29 mouse cellular contexts compared by ENCODE assay signal in genomic region chr4:97986735-97987075, GRCm38 (mm10).
DNase-seq lines count a peak whose midpoint lies in the region; ATAC-seq lines count a peak whose summit lies in the region.
"Had no signal": no experiment of that assay in that cellular context is flagged by ENCODE, and none has a peak within 500 bp of the region (broad histone marks: within the 10 kb centered on the region; RNA-seq: fewer than 3 reads in every experiment).

No protein-coding gene starts in this region.

- no peak overlapping the region for H3K4me2 ChIP-seq in heart, embryonic 11.5 days
- H3K4me2 ChIP-seq in heart, embryonic 15.5 days, result no peak overlapping the region
- H3K4me2 ChIP-seq: embryonic facial prominence, embryonic 13.5 days; forebrain, embryonic 15.5 days; hindbrain, embryonic 12.5 days; intestine, embryonic 15.5 days; kidney, embryonic 15.5 days; limb, embryonic 12.5 days; liver, embryonic 12.5 days had no signal

- no peaks in the 10 kb centered on the region for H3K9me3 ChIP-seq in heart, embryonic 11.5 days (replicated peaks; ENCODE audit: control insufficient read depth, low read length)
- no peaks in the 10 kb centered on the region for H3K9me3 ChIP-seq in heart, embryonic 15.5 days (replicated peaks)
- H3K9me3 ChIP-seq: embryonic facial prominence, embryonic 13.5 days; forebrain, embryonic 10.5 days; forebrain, embryonic 15.5 days; hindbrain, embryonic 12.5 days; intestine, embryonic 15.5 days; kidney, embryonic 15.5 days; limb, embryonic 12.5 days; liver, embryonic 12.5 days had no signal

- H3K4me3 ChIP-seq in heart, embryonic 11.5 days (ENCODE audit: low read depth, low read length), result no peak overlapping the region
- H3K4me3 ChIP-seq in heart, embryonic 15.5 days, result no peak overlapping the region
- H3K4me3 ChIP-seq: embryonic facial prominence, embryonic 13.5 days; forebrain, embryonic 10.5 days; forebrain, embryonic 15.5 days; heart, adult 2 months; hindbrain, embryonic 12.5 days; intestine, embryonic 15.5 days; kidney, embryonic 15.5 days; left cerebral cortex, adult 2 months; limb, embryonic 12.5 days; liver, embryonic 12.5 days had no signal

- no peak overlapping the region for H3K9ac ChIP-seq in heart, embryonic 11.5 days (ENCODE audit: low read depth, low read length)
- no peak overlapping the region for H3K9ac ChIP-seq in heart, embryonic 15.5 days
- H3K9ac ChIP-seq: embryonic facial prominence, embryonic 13.5 days; forebrain, embryonic 15.5 days; hindbrain, embryonic 12.5 days; intestine, embryonic 15.5 days; kidney, embryonic 15.5 days; limb, embryonic 12.5 days; liver, embryonic 12.5 days; liver, postnatal 0 days had no signal

- WGBS in heart, embryonic 11.5 days (ENCODE audit: insufficient replicate concordance), result 53% methylated on average over 4 of the region's 4 CpGs
- WGBS in heart, embryonic 15.5 days, result 59% methylated on average over 4 of the region's 4 CpGs

- no peaks in the 10 kb centered on the region for H3K27me3 ChIP-seq in heart, embryonic 11.5 days (ENCODE audit: control insufficient read depth, insufficient read depth, low read length)
- no peaks in the 10 kb centered on the region for H3K27me3 ChIP-seq in heart, embryonic 15.5 days
- H3K27me3 ChIP-seq: embryonic facial prominence, embryonic 13.5 days; forebrain, embryonic 15.5 days; hindbrain, embryonic 12.5 days; intestine, embryonic 15.5 days; kidney, embryonic 15.5 days; limb, embryonic 12.5 days; liver, embryonic 12.5 days had no signal

- ATAC-seq in heart, embryonic 11.5 days (replicated peaks; ENCODE audit: insufficient number of reproducible peaks, low FRiP score, low TSS enrichment), result no peak
- ATAC-seq in heart, embryonic 15.5 days (replicated peaks; ENCODE audit: insufficient number of reproducible peaks, insufficient read depth, low FRiP score, low read depth), result no peak
- peak; percentile 7; the same call in 1 of the 2 replicates for ATAC-seq in megakaryocyte, adult 5-6 weeks (ENCODE audit: poor library complexity, severe bottlenecking)
- ATAC-seq: CD4-positive, CD25-positive, alpha-beta regulatory T cell, adult 4 months; forebrain, embryonic 15.5 days; hindbrain, postnatal 0 days; intestine, embryonic 15.5 days; liver, embryonic 12.5 days; liver, postnatal 0 days had no signal

- H3K27ac ChIP-seq in heart, embryonic 11.5 days (ENCODE audit: low read depth, low read length), result no peak overlapping the region
- H3K27ac ChIP-seq in heart, embryonic 15.5 days, result peak overlapping the region; percentile 39
- H3K27ac ChIP-seq: embryonic facial prominence, embryonic 13.5 days; forebrain, embryonic 10.5 days; forebrain, embryonic 15.5 days; heart, adult 2 months; hindbrain, embryonic 12.5 days; hindbrain, postnatal 0 days; intestine, embryonic 15.5 days; kidney, embryonic 15.5 days; left cerebral cortex, adult 2 months; limb, embryonic 12.5 days; liver, embryonic 12.5 days; macrophage had no signal

- no peaks in the 10 kb centered on the region for H3K36me3 ChIP-seq in heart, embryonic 11.5 days (ENCODE audit: control insufficient read depth, insufficient read depth, low read length)
- H3K36me3 ChIP-seq in heart, embryonic 15.5 days, result 0 out of 2 replicates have a peak, but pooled peaks cover 4% of the 10 kb centered on the region
- H3K36me3 ChIP-seq: forebrain, embryonic 10.5 days; forebrain, embryonic 15.5 days; hindbrain, embryonic 12.5 days; intestine, embryonic 15.5 days; kidney, embryonic 15.5 days; liver, embryonic 12.5 days had no signal

- DNase-seq in heart, adult 11 months, result peak; percentile 79
- no peak for DNase-seq in heart, adult 9 months (ENCODE audit: low spot score in 2 of 2)
- peak; percentile 31 for DNase-seq in kidney, adult 9 months
- no peak for DNase-seq in kidney, postnatal 25 days
- DNase-seq: adrenal gland, adult 8-10 months; cerebellum, adult 18-20 months; cerebellum, postnatal 10 days; gastrocnemius, postnatal 25 days; heart, adult 2 months; liver, postnatal 0 days; lung, postnatal 10 days; midbrain, embryonic 14.5 days; thymus, adult 2 months; thymus, postnatal 36 days had no signal

- H3K4me1 ChIP-seq in heart, embryonic 11.5 days (ENCODE audit: control insufficient read depth, insufficient read depth, low read length), result peaks cover 26% of the 10 kb centered on the region
- peaks cover 40% of the 10 kb centered on the region for H3K4me1 ChIP-seq in heart, embryonic 15.5 days (replicated peaks)
- H3K4me1 ChIP-seq: forebrain, embryonic 15.5 days; intestine, embryonic 15.5 days; liver, embryonic 12.5 days had no signal

Comparison
In these comparisons a context has a peak if more than half of its experiments do, and no peak if none do; other contexts are left out.
1. DNase-seq: peak in heart, adult 11 months (single experiment) and kidney, adult 9 months (single experiment); none in heart, adult 9 months (0 of 2) and kidney, postnatal 25 days (0 of 2).